Comparison of ENCODE assay signal across 24 mouse cellular contexts in genomic region chr5:66442260-66442659, GRCm38 (mm10).
DNase-seq lines count a peak whose midpoint lies in the region; ATAC-seq and TF ChIP-seq lines count a peak whose summit lies in the region.
"Had no signal": no experiment of that assay in that cellular context is flagged by ENCODE, and none has a peak within 500 bp of the region (broad histone marks: within the 10 kb centered on the region; RNA-seq: fewer than 3 reads in every experiment).

No protein-coding gene starts in this region.

- TF ChIP-seq CTCF in layer of hippocampus, adult 2 months (conservative IDR thresholded peaks at IDR 0.05) = no peak

- no peak overlapping the region for H3K4me3 ChIP-seq in layer of hippocampus, adult 2 months
- H3K4me3 ChIP-seq: embryonic facial prominence, embryonic 12.5 days; embryonic facial prominence, embryonic 15.5 days; heart, adult 2 months; heart, embryonic 10.5 days; heart, embryonic 13.5 days; hindbrain, embryonic 12.5 days had no signal

- ATAC-seq in frontal cortex, adult (ENCODE audit: low TSS enrichment) = peak; percentile 77
- ATAC-seq: forebrain, embryonic 14.5 days; forebrain, postnatal 0 days; hindbrain, embryonic 16.5 days; Patski had no signal

- DNase-seq in frontal cortex, postnatal 25 days (ENCODE audit: low spot score in 2 of 2) = no peak
- DNase-seq in layer of hippocampus, adult 2 months (ENCODE audit: low spot score in 2 of 2) = peak in 1 of 2 experiments; percentile 18
- DNase-seq in layer of hippocampus, postnatal 36 days = no peak
- DNase-seq in right cerebral cortex, adult 18-20 months = peak; percentile 38
- DNase-seq in right cerebral cortex, postnatal 14 days = no peak
- no peak for DNase-seq in thymus, postnatal 4 days
- DNase-seq: adrenal gland, postnatal 10 days; adrenal gland, postnatal 36 days; cerebellum, adult 11 months; cerebellum, adult 2 months; cerebellum, adult 9-11 months; cerebellum, postnatal 25 days; forebrain, postnatal 0 days; gastrocnemius, postnatal 25 days; heart, adult 2 months had no signal

- H3K27ac ChIP-seq in layer of hippocampus, adult 2 months = peak overlapping the region; percentile 24; the same call in 1 of the 2 replicates
- H3K27ac ChIP-seq: embryonic facial prominence, embryonic 12.5 days; embryonic facial prominence, embryonic 15.5 days; heart, adult 2 months; heart, embryonic 10.5 days; heart, embryonic 13.5 days; hindbrain, embryonic 12.5 days had no signal
